Mouse (Mus musculus) kidney, adult 2 months (tissue): ENCODE data around the gene Clp1.

Experiments
- CTCF ChIP-seq: fragments of 200-500 bp; conservative IDR thresholded peaks from 2 replicates; pipeline ENCODE4 v1.5.1; 2011; ENCODE audit warnings: low read depth, mild to moderate bottlenecking, control low read depth, low read length, moderate library complexity, mixed read lengths; ENCODE audit not compliant: insufficient read depth, insufficient read length
- POLR2A ChIP-seq: fragments of 200-500 bp; IDR thresholded peaks from one replicate; pipeline ENCODE4 v1.6.1; 2011; ENCODE audit warnings: low read depth, low read length, control low read depth

GRCm38 (mm10) chr2:84750115-84750514 is 23.0 kb upstream of the Clp1 start:
- TF ChIP-seq CTCF (no peak), POLR2A (no peak)
